Mouse (Mus musculus): Measurements from ENCODE around the gene Uncx. TPM values are rescaled to one million over a fixed set of nuclear protein-coding genes. Genes with fewer than 3 reads are reported as not detected.
A peak's percentile ranks its signal among the peaks of the same experiment; 100 is the strongest.

The Uncx gene
- polyA plus RNA-seq, 1 experiment from 2014 or later: 31.0 TPM

DNA sequence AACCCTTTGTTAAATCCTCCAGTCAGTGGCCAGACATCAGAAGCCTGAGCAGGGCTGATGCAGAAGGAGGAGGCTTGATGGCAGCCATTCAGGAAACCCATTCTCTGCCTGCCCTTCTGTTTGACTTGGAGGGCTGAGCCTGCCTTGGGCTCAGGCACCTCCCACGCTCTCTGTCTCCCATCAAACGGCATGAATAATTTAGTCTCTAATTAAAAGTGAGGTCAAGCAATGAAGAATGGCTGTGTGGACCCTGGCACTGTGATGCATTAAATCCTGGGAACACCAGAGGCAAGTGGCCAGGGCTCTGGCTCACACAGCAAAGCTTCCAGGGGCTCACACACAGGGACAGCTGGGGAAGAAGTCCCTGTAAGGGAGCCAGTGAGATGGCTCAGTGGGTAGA is 24.8 kb downstream of the Uncx start:
- peak; percentile 84; the same call in 1 of the 2 replicates for ATAC-seq (ENCODE audit: low FRiP score)

GRCm38 (mm10) chr5:139572526-139572925 is 29.2 kb downstream of the Uncx start:
- Histone ChIP-seq H3K9ac (no peak overlapping the region), H3K27me3 (ENCODE audit: control insufficient read depth, insufficient read depth, low read length) (peaks cover 3% of the 10 kb centered on the region; the same call in 1 of the 2 replicates), H3K9me3 (ENCODE audit: control insufficient read depth, low read length) (0 out of 2 replicates have a peak, but pooled peaks cover 6% of the 10 kb centered on the region), H3K4me1 (replicated peaks; ENCODE audit: control insufficient read depth, insufficient read depth, low read length) (no peaks in the 10 kb centered on the region), H3K4me2 (replicated peaks) (no peak overlapping the region), H3K36me3 (replicated peaks; ENCODE audit: control insufficient read depth, insufficient read depth) (no peaks in the 10 kb centered on the region), H3K4me3 (replicated peaks; ENCODE audit: low read length) (no peak overlapping the region), H3K27ac (no peak overlapping the region)
- 24% methylated on average over 7 of the region's 7 CpGs for WGBS
- ATAC-seq (ENCODE audit: low FRiP score) (no peak), DNase-seq (ENCODE audit: low spot score) (no peak)

More for the DNA sequence above, 24.8 kb downstream of the Uncx start:
- no peak overlapping the region for H3K9ac ChIP-seq
- no peaks in the 10 kb centered on the region for H3K36me3 ChIP-seq (replicated peaks; ENCODE audit: control insufficient read depth, insufficient read depth)
- DNase-seq (ENCODE audit: low spot score): no peak
- H3K27ac ChIP-seq: no peak overlapping the region
- H3K4me3 ChIP-seq (replicated peaks; ENCODE audit: low read length): no peak overlapping the region
- H3K9me3 ChIP-seq (ENCODE audit: control insufficient read depth, low read length): no peaks in the 10 kb centered on the region
- H3K4me1 ChIP-seq (replicated peaks; ENCODE audit: control insufficient read depth, insufficient read depth, low read length): 0 out of 2 replicates have a peak, but pooled peaks cover 7% of the 10 kb centered on the region
- H3K27me3 ChIP-seq (ENCODE audit: control insufficient read depth, insufficient read depth, low read length): peaks cover 32% of the 10 kb centered on the region
- no peak overlapping the region for H3K4me2 ChIP-seq (replicated peaks)
- WGBS: 10% methylated on average over 2 of the region's 2 CpGs

DNA sequence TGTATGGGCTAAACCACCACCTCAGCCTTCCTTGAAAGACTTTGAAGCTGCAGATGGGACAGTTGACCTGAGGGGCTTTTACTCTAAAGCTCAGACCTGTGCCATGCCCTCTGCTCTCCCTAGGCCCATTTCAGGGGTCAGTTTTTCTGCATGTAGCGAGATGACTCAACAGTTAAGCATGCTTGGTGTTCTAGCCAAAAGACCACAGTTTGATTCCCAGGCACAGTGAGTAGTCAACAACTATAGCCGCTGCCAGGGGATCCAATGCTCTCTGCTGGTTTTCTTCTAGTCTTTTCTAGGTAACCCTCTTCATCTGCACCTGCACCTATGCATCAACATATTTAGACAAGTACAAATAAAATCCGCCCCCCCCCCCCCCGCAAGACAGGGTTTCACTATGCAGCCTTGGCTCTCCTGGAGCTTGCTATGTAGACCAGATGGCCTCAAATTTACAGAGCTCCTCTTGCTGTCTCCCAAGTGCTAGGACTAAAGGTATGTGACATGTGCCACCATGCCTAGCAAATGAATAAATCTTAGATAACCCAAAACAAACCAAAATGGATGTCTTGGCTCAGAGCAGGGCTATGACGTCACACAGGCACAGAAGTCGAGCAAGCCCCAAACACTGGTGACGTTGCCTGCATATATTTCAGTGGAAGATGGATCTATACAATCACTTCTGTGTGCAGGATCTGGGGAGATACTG is 30.5 kb downstream of the Uncx start:
- no peak overlapping the region for H3K27ac ChIP-seq
- no peak overlapping the region for H3K4me3 ChIP-seq (replicated peaks; ENCODE audit: low read length)
- H3K36me3 ChIP-seq (replicated peaks; ENCODE audit: control insufficient read depth, insufficient read depth): no peaks in the 10 kb centered on the region
- no peaks in the 10 kb centered on the region for H3K4me1 ChIP-seq (replicated peaks; ENCODE audit: control insufficient read depth, insufficient read depth, low read length)
- ATAC-seq (ENCODE audit: low FRiP score): no peak
- H3K9me3 ChIP-seq (ENCODE audit: control insufficient read depth, low read length): 0 out of 2 replicates have a peak, but pooled peaks cover 6% of the 10 kb centered on the region
- H3K27me3 ChIP-seq (ENCODE audit: control insufficient read depth, insufficient read depth, low read length): peaks cover 3% of the 10 kb centered on the region; the same call in 1 of the 2 replicates
- no peak overlapping the region for H3K9ac ChIP-seq
- DNase-seq (ENCODE audit: low spot score): no peak
- 86% methylated on average over 7 of the region's 7 CpGs for WGBS
- H3K4me2 ChIP-seq (replicated peaks): no peak overlapping the region

- DNase-seq (ENCODE audit: low spot score) (no peak), ATAC-seq (ENCODE audit: low FRiP score) (no peak)
- H3K4me1 ChIP-seq (replicated peaks; ENCODE audit: control insufficient read depth, insufficient read depth, low read length): peaks cover 4% of the 10 kb centered on the region
- H3K9ac ChIP-seq: no peak overlapping the region
- peaks cover 7% of the 10 kb centered on the region; the same call in 1 of the 2 replicates for H3K27me3 ChIP-seq (ENCODE audit: control insufficient read depth, insufficient read depth, low read length)
- no peaks in the 10 kb centered on the region for H3K36me3 ChIP-seq (replicated peaks; ENCODE audit: control insufficient read depth, insufficient read depth)
- H3K9me3 ChIP-seq (ENCODE audit: control insufficient read depth, low read length): 0 out of 2 replicates have a peak, but pooled peaks cover 6% of the 10 kb centered on the region
- no peak overlapping the region for H3K27ac ChIP-seq
- 77% methylated on average over 9 of the region's 9 CpGs for WGBS
- H3K4me2 ChIP-seq (replicated peaks): no peak overlapping the region
- H3K4me3 ChIP-seq (replicated peaks; ENCODE audit: low read length): no peak overlapping the region
Measured at GRCm38 (mm10) chr5:139575054-139575453, 31.8 kb downstream of the Uncx start.

GRCm38 (mm10) chr5:139580171-139580743 is 37.0 kb downstream of the Uncx start:
- peaks cover 43% of the 10 kb centered on the region for H3K27me3 ChIP-seq (ENCODE audit: control insufficient read depth, insufficient read depth, low read length)
- peak overlapping the region; percentile 60; the same call in 1 of the 2 replicates for H3K27ac ChIP-seq
- 0 out of 2 replicates have a peak, but pooled peaks cover 6% of the 10 kb centered on the region for H3K9me3 ChIP-seq (ENCODE audit: control insufficient read depth, low read length)
- H3K4me2 ChIP-seq (replicated peaks): peak overlapping the region; percentile 31
- no peaks in the 10 kb centered on the region for H3K36me3 ChIP-seq (replicated peaks; ENCODE audit: control insufficient read depth, insufficient read depth)
- WGBS: 21% methylated on average over 27 of the region's 27 CpGs
- DNase-seq (ENCODE audit: low spot score): peak; percentile 52
- peaks cover 32% of the 10 kb centered on the region for H3K4me1 ChIP-seq (replicated peaks; ENCODE audit: control insufficient read depth, insufficient read depth, low read length)
- no peak overlapping the region; the same call in 1 of the 2 replicates for H3K9ac ChIP-seq
- H3K4me3 ChIP-seq (replicated peaks; ENCODE audit: low read length): no peak overlapping the region; the same call in 1 of the 2 replicates
- ATAC-seq (ENCODE audit: low FRiP score): no peak

- Histone ChIP-seq H3K27ac (peak overlapping the region; percentile 35; the same call in 1 of the 2 replicates), H3K4me1 (replicated peaks; ENCODE audit: control insufficient read depth, insufficient read depth, low read length) (peaks cover 39% of the 10 kb centered on the region), H3K9ac (peak overlapping the region; percentile 25), H3K36me3 (replicated peaks; ENCODE audit: control insufficient read depth, insufficient read depth) (no peaks in the 10 kb centered on the region), H3K27me3 (ENCODE audit: control insufficient read depth, insufficient read depth, low read length) (peaks cover 43% of the 10 kb centered on the region), H3K4me2 (replicated peaks) (0 out of 2 replicates have a peak overlapping the region, but pooled peaks have one; percentile 31), H3K4me3 (replicated peaks; ENCODE audit: low read length) (no peak overlapping the region), H3K9me3 (ENCODE audit: control insufficient read depth, low read length) (0 out of 2 replicates have a peak, but pooled peaks cover 6% of the 10 kb centered on the region)
- 2% methylated on average over 10 of the region's 10 CpGs for WGBS
- ATAC-seq (ENCODE audit: low FRiP score) (peak; percentile 45), DNase-seq (ENCODE audit: low spot score) (no peak)
Measured at GRCm38 (mm10) chr5:139581308-139581868, 38.1 kb downstream of the Uncx start.

- Histone ChIP-seq H3K9ac (peak overlapping the region; percentile 39; the same call in 1 of the 2 replicates), H3K9me3 (ENCODE audit: control insufficient read depth, low read length) (no peaks in the 10 kb centered on the region), H3K4me2 (replicated peaks) (peak overlapping the region; percentile 42), H3K36me3 (replicated peaks; ENCODE audit: control insufficient read depth, insufficient read depth) (no peaks in the 10 kb centered on the region), H3K4me1 (replicated peaks; ENCODE audit: control insufficient read depth, insufficient read depth, low read length) (peaks cover 34% of the 10 kb centered on the region), H3K4me3 (replicated peaks; ENCODE audit: low read length) (no peak overlapping the region), H3K27me3 (ENCODE audit: control insufficient read depth, insufficient read depth, low read length) (peaks cover 38% of the 10 kb centered on the region), H3K27ac (peak overlapping the region; percentile 73)
- ATAC-seq (ENCODE audit: low FRiP score): peak; percentile 54
- WGBS: 2% methylated on average over 39 of the region's 39 CpGs
- DNase-seq (ENCODE audit: low spot score): peak; percentile 51
Measured at GRCm38 (mm10) chr5:139584971-139585747, 41.9 kb downstream of the Uncx start.

- WGBS: 9% methylated on average over 8 of the region's 8 CpGs
- Histone ChIP-seq H3K27me3 (ENCODE audit: control insufficient read depth, insufficient read depth, low read length) (peaks cover 33% of the 10 kb centered on the region), H3K27ac (peak overlapping the region; percentile 73), H3K4me2 (replicated peaks) (peak overlapping the region; percentile 42), H3K36me3 (replicated peaks; ENCODE audit: control insufficient read depth, insufficient read depth) (no peaks in the 10 kb centered on the region), H3K4me3 (replicated peaks; ENCODE audit: low read length) (no peak overlapping the region), H3K9me3 (ENCODE audit: control insufficient read depth, low read length) (no peaks in the 10 kb centered on the region), H3K9ac (peak overlapping the region; percentile 39; the same call in 1 of the 2 replicates), H3K4me1 (replicated peaks; ENCODE audit: control insufficient read depth, insufficient read depth, low read length) (peaks cover 29% of the 10 kb centered on the region)
- ATAC-seq (ENCODE audit: low FRiP score) (no peak; the same call in 1 of the 2 replicates), DNase-seq (ENCODE audit: low spot score) (no peak)
Measured at GRCm38 (mm10) chr5:139585748-139586060, 42.4 kb downstream of the Uncx start.
